Comparison of ENCODE assay signal across 15 mouse cellular contexts in genomic region chr9:15953585-15954337, GRCm38 (mm10).
"Had no signal": no experiment of that assay in that cellular context is flagged by ENCODE, and none has a peak within 500 bp of the region (broad histone marks: within the 10 kb centered on the region; RNA-seq: fewer than 3 reads in every experiment).

No protein-coding gene starts in this region.

- H3K4me2 ChIP-seq: kidney, embryonic 15.5 days; limb, embryonic 12.5 days; liver, embryonic 11.5 days; liver, embryonic 15.5 days; midbrain, embryonic 15.5 days; neural tube, embryonic 12.5 days had no signal

- H3K9ac ChIP-seq: kidney, embryonic 15.5 days; limb, embryonic 12.5 days; liver, embryonic 15.5 days; midbrain, embryonic 15.5 days; neural tube, embryonic 12.5 days had no signal

- H3K36me3 ChIP-seq: kidney, embryonic 15.5 days; limb, embryonic 12.5 days; liver, embryonic 15.5 days; midbrain, embryonic 15.5 days had no signal

- H3K27ac ChIP-seq: kidney, embryonic 15.5 days; limb, embryonic 12.5 days; liver, embryonic 15.5 days; midbrain, embryonic 15.5 days; neural tube, embryonic 12.5 days; stomach, postnatal 0 days had no signal

- H3K4me1 ChIP-seq: limb, embryonic 12.5 days; liver, embryonic 15.5 days; midbrain, embryonic 15.5 days had no signal

- H3K27me3 ChIP-seq: kidney, embryonic 15.5 days; limb, embryonic 12.5 days; liver, embryonic 15.5 days; midbrain, embryonic 15.5 days; neural tube, embryonic 12.5 days had no signal

- H3K9me3 ChIP-seq: kidney, embryonic 15.5 days; limb, embryonic 12.5 days; liver, embryonic 15.5 days; midbrain, embryonic 15.5 days; neural tube, embryonic 12.5 days had no signal

- DNase-seq: kidney, adult 2 months; kidney, postnatal 14 days; lung, adult 2 months; lung, postnatal 36 days; right cerebral cortex, postnatal 14 days; thymus, adult 2 months; thymus, postnatal 25 days had no signal

- ATAC-seq: lung, postnatal 0 days had no signal

- H3K4me3 ChIP-seq: kidney, embryonic 15.5 days; limb, embryonic 12.5 days; liver, embryonic 15.5 days; midbrain, embryonic 15.5 days; neural tube, embryonic 12.5 days had no signal
